Mouse (Mus musculus) midbrain, embryonic 13.5 days (tissue): ENCODE measurements around the gene Prdm9. TPM values are rescaled to one million over a fixed set of nuclear protein-coding genes. Genes with fewer than 3 reads are reported as not detected.
A peak's percentile ranks its signal among the peaks of the same experiment; 100 is the strongest.

Source experiments
- ATAC-seq: fragments of 200-750 bp; cut with Nextera tagmentation; 2 replicates; pipeline ENCODE4 v1.8.0; 2017; ENCODE audit warnings: mild to moderate bottlenecking, moderate TSS enrichment, moderate library complexity
- H3K27ac ChIP-seq: fragments of 300-500 bp; sonication (generic); 2 replicates; pipeline ENCODE4 v1.5.1; 2015; ENCODE audit warnings: inconsistent platforms, mild to moderate bottlenecking, moderate library complexity
- H3K27me3 ChIP-seq: fragments of 300-500 bp; sonication (generic); 2 replicates; pipeline ENCODE4 v1.6.1; 2015; ENCODE audit warnings: mild to moderate bottlenecking, inconsistent platforms
- H3K36me3 ChIP-seq: fragments of 300-500 bp; sonication (generic); 2 replicates; pipeline ENCODE4 v1.6.1; 2015; ENCODE audit warnings: mild to moderate bottlenecking, inconsistent platforms
- H3K4me1 ChIP-seq: fragments of 300-500 bp; sonication (generic); replicated peaks from 2 replicates; pipeline ENCODE4 v1.6.1; 2015; ENCODE audit warnings: inconsistent platforms
- H3K4me2 ChIP-seq: fragments of 300-500 bp; sonication (generic); replicated peaks from 2 replicates; pipeline ENCODE4 v1.6.1; 2015; ENCODE audit warnings: moderate library complexity, mild to moderate bottlenecking, inconsistent platforms
- H3K4me3 ChIP-seq: fragments of 300-500 bp; sonication (generic); replicated peaks from 2 replicates; pipeline ENCODE4 v1.5.1; 2015; ENCODE audit warnings: mild to moderate bottlenecking, inconsistent platforms
- H3K9ac ChIP-seq: fragments of 300-500 bp; sonication (generic); replicated peaks from 2 replicates; pipeline ENCODE4 v1.6.1; 2015; ENCODE audit warnings: mild to moderate bottlenecking, inconsistent platforms
- H3K9me3 ChIP-seq: fragments of 300-500 bp; sonication (generic); 2 replicates; pipeline ENCODE4 v1.6.1; 2016; ENCODE audit warnings: mild to moderate bottlenecking, inconsistent platforms
- WGBS: fragments of 180-500 bp; shearing (Covaris S2); methylation state at CpG from one replicate; pipeline ENCODE4 v1.1.7; 2015; 5-methylcytosine and 5-hydroxymethylcytosine counted together
- polyA plus RNA-seq: library from polyadenylated mRNA; unstranded; fragments of >200 nt; fragmentation: Nextera tagmentation; extraction: Ambion mirVana; gene quantifications from 2 replicates; pipeline ENCODE4 v1.2.1, GENCODE M21; 2015

The Prdm9 gene
- 3.0 and 3.6 TPM in 2 replicates for polyA plus RNA-seq

- Histone ChIP-seq H3K9ac (peak within 1 kb of the TSS; percentile 73), H3K4me1 (peaks cover 5% of the 10 kb centered on the region; the same call in 1 of the 2 replicates), H3K4me2 (peak within 1 kb of the TSS; percentile 66), H3K4me3 (peak within 1 kb of the TSS; percentile 63), H3K9me3 (no peaks in the 10 kb centered on the region), H3K36me3 (no peaks in the 10 kb centered on the region), H3K27me3 (no peaks in the 10 kb centered on the region), H3K27ac (peak within 1 kb of the TSS; percentile 92)
- ATAC-seq: peak; percentile 99
- under 1% methylated on average over 43 of the region's 43 CpGs for WGBS
These were observed at the start of gene Prdm9 for GRCm38 (mm10) chr17:15564014-15564927. Prdm9 (minus strand) TSS chr17:15564354.

GRCm38 (mm10) chr17:15599496-15599895, 35.3 kb upstream of the Prdm9 start:
- no peak for ATAC-seq
- H3K4me1 ChIP-seq: no peaks in the 10 kb centered on the region
- H3K4me3 ChIP-seq: no peak overlapping the region
- no peaks in the 10 kb centered on the region for H3K9me3 ChIP-seq
- no peak overlapping the region for H3K9ac ChIP-seq
- WGBS: 94% methylated on average over 7 of the region's 11 CpGs
- no peak overlapping the region for H3K27ac ChIP-seq
- no peaks in the 10 kb centered on the region for H3K27me3 ChIP-seq
- no peaks in the 10 kb centered on the region for H3K36me3 ChIP-seq
- no peak overlapping the region for H3K4me2 ChIP-seq

- Histone ChIP-seq H3K9me3 (no peaks in the 10 kb centered on the region), H3K27ac (no peak overlapping the region), H3K4me3 (no peak overlapping the region), H3K36me3 (no peaks in the 10 kb centered on the region), H3K4me2 (no peak overlapping the region), H3K27me3 (no peaks in the 10 kb centered on the region), H3K4me1 (no peaks in the 10 kb centered on the region), H3K9ac (no peak overlapping the region)
- no peak for ATAC-seq
- WGBS: 82% methylated on average over 7 of the region's 7 CpGs
These were observed 27.2 kb upstream of the Prdm9 start for GRCm38 (mm10) chr17:15591216-15591881.

GRCm38 (mm10) chr17:15588116-15588515, 24.0 kb upstream of the Prdm9 start:
- H3K27ac ChIP-seq: no peak overlapping the region
- no peaks in the 10 kb centered on the region for H3K27me3 ChIP-seq
- H3K4me3 ChIP-seq: no peak overlapping the region
- H3K9ac ChIP-seq: no peak overlapping the region
- no peaks in the 10 kb centered on the region for H3K4me1 ChIP-seq
- ATAC-seq: no peak
- H3K36me3 ChIP-seq: no peaks in the 10 kb centered on the region
- H3K4me2 ChIP-seq: no peak overlapping the region
- H3K9me3 ChIP-seq: no peaks in the 10 kb centered on the region
- 88% methylated on average over 2 of the region's 2 CpGs for WGBS

- H3K27ac ChIP-seq: no peak overlapping the region
- H3K9me3 ChIP-seq: no peaks in the 10 kb centered on the region
- no peak overlapping the region for H3K4me2 ChIP-seq
- WGBS: 28% methylated on average over 4 of the region's 4 CpGs
- ATAC-seq: no peak
- no peak overlapping the region for H3K9ac ChIP-seq
- H3K4me1 ChIP-seq: no peaks in the 10 kb centered on the region
- H3K27me3 ChIP-seq: no peaks in the 10 kb centered on the region
- H3K4me3 ChIP-seq: no peak overlapping the region
- no peaks in the 10 kb centered on the region for H3K36me3 ChIP-seq
These were observed 21.5 kb upstream of the Prdm9 start for GRCm38 (mm10) chr17:15585691-15586090.

GRCm38 (mm10) chr17:15583071-15583470, 18.9 kb upstream of the Prdm9 start:
- Histone ChIP-seq H3K4me1 (no peaks in the 10 kb centered on the region), H3K27me3 (peaks cover 4% of the 10 kb centered on the region; the same call in 1 of the 2 replicates), H3K36me3 (no peaks in the 10 kb centered on the region), H3K4me3 (no peak overlapping the region), H3K4me2 (no peak overlapping the region), H3K9me3 (no peaks in the 10 kb centered on the region), H3K27ac (no peak overlapping the region), H3K9ac (no peak overlapping the region)
- ATAC-seq: no peak
- WGBS: 89% methylated on average over 7 of the region's 7 CpGs

- no peak overlapping the region for H3K4me2 ChIP-seq
- WGBS: 92% methylated on average over 2 of the region's 2 CpGs
- H3K27ac ChIP-seq: no peak overlapping the region
- H3K27me3 ChIP-seq: peaks cover 16% of the 10 kb centered on the region
- no peak overlapping the region for H3K4me3 ChIP-seq
- H3K36me3 ChIP-seq: no peaks in the 10 kb centered on the region
- H3K9me3 ChIP-seq: no peaks in the 10 kb centered on the region
- H3K9ac ChIP-seq: no peak overlapping the region
- ATAC-seq: no peak
- H3K4me1 ChIP-seq: no peaks in the 10 kb centered on the region
These were observed 15.9 kb upstream of the Prdm9 start for GRCm38 (mm10) chr17:15580072-15580447.

GRCm38 (mm10) chr17:15579410-15580071, 15.4 kb upstream of the Prdm9 start:
- 84% methylated on average over 7 of the region's 7 CpGs for WGBS
- Histone ChIP-seq H3K4me2 (no peak overlapping the region), H3K27me3 (peaks cover 17% of the 10 kb centered on the region), H3K9ac (no peak overlapping the region), H3K9me3 (no peaks in the 10 kb centered on the region), H3K27ac (no peak overlapping the region), H3K4me3 (no peak overlapping the region), H3K36me3 (no peaks in the 10 kb centered on the region), H3K4me1 (no peaks in the 10 kb centered on the region)
- no peak for ATAC-seq

- H3K9ac ChIP-seq: peak overlapping the region; percentile 44; the same call in 1 of the 2 replicates
- ATAC-seq: peak; percentile 69
- 2% methylated on average over 32 of the region's 32 CpGs for WGBS
- H3K4me2 ChIP-seq: peak overlapping the region; percentile 52
- no peaks in the 10 kb centered on the region for H3K36me3 ChIP-seq
- no peak overlapping the region for H3K27ac ChIP-seq
- H3K4me1 ChIP-seq: no peaks in the 10 kb centered on the region
- peak overlapping the region; percentile 33 for H3K4me3 ChIP-seq
- no peaks in the 10 kb centered on the region for H3K9me3 ChIP-seq
- peaks cover 17% of the 10 kb centered on the region for H3K27me3 ChIP-seq
These were observed 13.1 kb upstream of the Prdm9 start for GRCm38 (mm10) chr17:15577291-15577694.

- H3K9ac ChIP-seq: no peak overlapping the region
- H3K27ac ChIP-seq: no peak overlapping the region
- H3K4me3 ChIP-seq: no peak overlapping the region
- 60% methylated on average over 1 of the region's 1 CpGs for WGBS
- no peaks in the 10 kb centered on the region for H3K9me3 ChIP-seq
- H3K27me3 ChIP-seq: peaks cover 17% of the 10 kb centered on the region
- H3K4me1 ChIP-seq: no peaks in the 10 kb centered on the region
- H3K36me3 ChIP-seq: no peaks in the 10 kb centered on the region
- H3K4me2 ChIP-seq: no peak overlapping the region
- ATAC-seq: no peak
These were observed 10.9 kb upstream of the Prdm9 start for GRCm38 (mm10) chr17:15575056-15575455.

- Histone ChIP-seq H3K4me1 (peaks cover 5% of the 10 kb centered on the region; the same call in 1 of the 2 replicates), H3K9ac (no peak overlapping the region), H3K27ac (no peak overlapping the region), H3K36me3 (no peaks in the 10 kb centered on the region), H3K27me3 (no peaks in the 10 kb centered on the region), H3K4me3 (no peak overlapping the region), H3K9me3 (no peaks in the 10 kb centered on the region), H3K4me2 (no peak overlapping the region)
- no peak for ATAC-seq
- 72% methylated on average over 5 of the region's 5 CpGs for WGBS
These were observed 2.8 kb upstream of the Prdm9 start for GRCm38 (mm10) chr17:15566908-15567307.

GRCm38 (mm10) chr17:15564928-15565300, 760 bp upstream of the Prdm9 start:
- peak; percentile 21; the same call in 1 of the 2 replicates for ATAC-seq

More at GRCm38 (mm10) chr17:15564928-15565300, 760 bp upstream of the Prdm9 start:
- no peaks in the 10 kb centered on the region for H3K36me3 ChIP-seq
- H3K4me2 ChIP-seq: peak overlapping the region; percentile 58
- no peaks in the 10 kb centered on the region for H3K9me3 ChIP-seq
- no peaks in the 10 kb centered on the region for H3K27me3 ChIP-seq
- H3K4me1 ChIP-seq: peaks cover 5% of the 10 kb centered on the region; the same call in 1 of the 2 replicates
- WGBS: 47% methylated on average over 12 of the region's 12 CpGs
- 0 out of 2 replicates have a peak overlapping the region, but pooled peaks have one; percentile 46 for H3K9ac ChIP-seq
- H3K27ac ChIP-seq: peak overlapping the region; percentile 92; the same call in 1 of the 2 replicates
- peak overlapping the region; percentile 63 for H3K4me3 ChIP-seq
